Mouse (Mus musculus): Measurements from ENCODE around the gene Gramd2. TPM values are rescaled to one million over a fixed set of nuclear protein-coding genes. Genes with fewer than 3 reads are reported as not detected.

Gramd2 gene
- polyA plus RNA-seq, 1 experiment, result 1.8 TPM

- no peak overlapping the region for H3K4me3 ChIP-seq (ENCODE audit: insufficient read depth, poor library complexity, severe bottlenecking)
- no peaks in the 10 kb centered on the region for H3K79me3 ChIP-seq (ENCODE audit: low read depth)
- H3K36me3 ChIP-seq (ENCODE audit: control insufficient read depth, insufficient read depth), result peaks cover 8% of the 10 kb centered on the region
- no peak overlapping the region for H3ac ChIP-seq (ENCODE audit: control insufficient read depth, insufficient read length, low read depth)
- TF ChIP-seq MYOG (IDR thresholded peaks at IDR 0.05; ENCODE audit: control insufficient read depth, extremely low read depth, insufficient read length) (no peak), USF1 (IDR thresholded peaks at IDR 0.05; ENCODE audit: low read depth) (no peak), MAX (IDR thresholded peaks at IDR 0.05) (no peak), CTCF (IDR thresholded peaks at IDR 0.05; ENCODE audit: control insufficient read depth, insufficient read depth, insufficient read length) (no peak), FOSL1 (IDR thresholded peaks at IDR 0.05; ENCODE audit: insufficient read depth, low read length, poor library complexity, severe bottlenecking) (no peak), MYOD1 (IDR thresholded peaks at IDR 0.05; ENCODE audit: control insufficient read depth, insufficient read length, low read depth) (no peak)
- H3K27me3 ChIP-seq (ENCODE audit: control insufficient read depth, insufficient read depth, insufficient read length), result no peaks in the 10 kb centered on the region
- no peaks in the 10 kb centered on the region for H3K79me2 ChIP-seq (ENCODE audit: control insufficient read depth, insufficient read depth)
Observed at GRCm38 (mm10) chr9:59684020-59684419, 4.1 kb downstream of the Gramd2 start.

GRCm38 (mm10) chr9:59687416-59688046, 7.6 kb downstream of the Gramd2 start:
- Histone ChIP-seq H3K36me3 (ENCODE audit: control insufficient read depth, insufficient read depth) (no peaks in the 10 kb centered on the region), H3K79me3 (ENCODE audit: low read depth) (no peaks in the 10 kb centered on the region), H3K79me2 (ENCODE audit: control insufficient read depth, insufficient read depth) (no peaks in the 10 kb centered on the region), H3K4me3 (ENCODE audit: insufficient read depth, poor library complexity, severe bottlenecking) (no peak overlapping the region), H3K27me3 (ENCODE audit: control insufficient read depth, insufficient read depth, insufficient read length) (no peaks in the 10 kb centered on the region), H3ac (ENCODE audit: control insufficient read depth, insufficient read length, low read depth) (no peak overlapping the region)
- TF ChIP-seq MAX (IDR thresholded peaks at IDR 0.05) (peak; percentile 69), MYOD1 (IDR thresholded peaks at IDR 0.05; ENCODE audit: control insufficient read depth, insufficient read length, low read depth) (no peak), FOSL1 (IDR thresholded peaks at IDR 0.05; ENCODE audit: insufficient read depth, low read length, poor library complexity, severe bottlenecking) (no peak), USF1 (IDR thresholded peaks at IDR 0.05; ENCODE audit: low read depth) (no peak)

GRCm38 (mm10) chr9:59691635-59692094, 11.7 kb downstream of the Gramd2 start:
- Histone ChIP-seq H3ac (ENCODE audit: control insufficient read depth, insufficient read length, low read depth) (peak overlapping the region; percentile 0), H3K4me3 (ENCODE audit: insufficient read depth, poor library complexity, severe bottlenecking) (peak overlapping the region; percentile 23)
- TF ChIP-seq FOSL1 (IDR thresholded peaks at IDR 0.05; ENCODE audit: insufficient read depth, low read length, poor library complexity, severe bottlenecking) (no peak), MAX (IDR thresholded peaks at IDR 0.05) (peak; percentile 91), CTCF (IDR thresholded peaks at IDR 0.05; ENCODE audit: control insufficient read depth, insufficient read depth, insufficient read length) (no peak), USF1 (IDR thresholded peaks at IDR 0.05; ENCODE audit: low read depth) (no peak), CEBPB (IDR thresholded peaks at IDR 0.05; ENCODE audit: low read depth) (no peak), MYOG (IDR thresholded peaks at IDR 0.05; ENCODE audit: control insufficient read depth, extremely low read depth, insufficient read length) (no peak), MYOD1 (IDR thresholded peaks at IDR 0.05; ENCODE audit: control insufficient read depth, insufficient read length, low read depth) (peak; percentile 46)

GRCm38 (mm10) chr9:59692145-59692544, 12.2 kb downstream of the Gramd2 start:
- Histone ChIP-seq H3K79me2 (ENCODE audit: control insufficient read depth, insufficient read depth) (peaks cover 30% of the 10 kb centered on the region), H3K79me3 (ENCODE audit: low read depth) (peaks cover 5% of the 10 kb centered on the region), H3K27me3 (ENCODE audit: control insufficient read depth, insufficient read depth, insufficient read length) (no peaks in the 10 kb centered on the region), H3K4me3 (ENCODE audit: insufficient read depth, poor library complexity, severe bottlenecking) (peak overlapping the region; percentile 34), H3K36me3 (ENCODE audit: control insufficient read depth, insufficient read depth) (no peaks in the 10 kb centered on the region), H3ac (ENCODE audit: control insufficient read depth, insufficient read length, low read depth) (peak overlapping the region; percentile 0)
- TF ChIP-seq CEBPB (IDR thresholded peaks at IDR 0.05; ENCODE audit: low read depth) (no peak), MYOD1 (IDR thresholded peaks at IDR 0.05; ENCODE audit: control insufficient read depth, insufficient read length, low read depth) (no peak), USF1 (IDR thresholded peaks at IDR 0.05; ENCODE audit: low read depth) (peak; percentile 89), FOSL1 (IDR thresholded peaks at IDR 0.05; ENCODE audit: insufficient read depth, low read length, poor library complexity, severe bottlenecking) (no peak), CTCF (IDR thresholded peaks at IDR 0.05; ENCODE audit: control insufficient read depth, insufficient read depth, insufficient read length) (no peak), MAX (IDR thresholded peaks at IDR 0.05) (peak; percentile 92)

More at GRCm38 (mm10) chr9:59691635-59692094, 11.7 kb downstream of the Gramd2 start:
- Histone ChIP-seq H3K27me3 (ENCODE audit: control insufficient read depth, insufficient read depth, insufficient read length) (no peaks in the 10 kb centered on the region), H3K79me2 (ENCODE audit: control insufficient read depth, insufficient read depth) (peaks cover 26% of the 10 kb centered on the region), H3K36me3 (ENCODE audit: control insufficient read depth, insufficient read depth) (no peaks in the 10 kb centered on the region), H3K79me3 (ENCODE audit: low read depth) (peaks cover 5% of the 10 kb centered on the region)

- TF ChIP-seq MYOG (IDR thresholded peaks at IDR 0.05; ENCODE audit: control insufficient read depth, extremely low read depth, insufficient read length) (no peak), USF1 (IDR thresholded peaks at IDR 0.05; ENCODE audit: low read depth) (no peak), CTCF (IDR thresholded peaks at IDR 0.05; ENCODE audit: control insufficient read depth, insufficient read depth, insufficient read length) (no peak), CEBPB (IDR thresholded peaks at IDR 0.05; ENCODE audit: low read depth) (no peak), MYOD1 (IDR thresholded peaks at IDR 0.05; ENCODE audit: control insufficient read depth, insufficient read length, low read depth) (no peak), FOSL1 (IDR thresholded peaks at IDR 0.05; ENCODE audit: insufficient read depth, low read length, poor library complexity, severe bottlenecking) (no peak), MAX (IDR thresholded peaks at IDR 0.05) (no peak)
- Histone ChIP-seq H3K27me3 (ENCODE audit: control insufficient read depth, insufficient read depth, insufficient read length) (no peaks in the 10 kb centered on the region), H3K4me3 (ENCODE audit: insufficient read depth, poor library complexity, severe bottlenecking) (peak overlapping the region; percentile 18), H3K79me2 (ENCODE audit: control insufficient read depth, insufficient read depth) (peaks cover 30% of the 10 kb centered on the region), H3K36me3 (ENCODE audit: control insufficient read depth, insufficient read depth) (no peaks in the 10 kb centered on the region), H3K79me3 (ENCODE audit: low read depth) (peaks cover 5% of the 10 kb centered on the region), H3ac (ENCODE audit: control insufficient read depth, insufficient read length, low read depth) (no peak overlapping the region)
Observed at GRCm38 (mm10) chr9:59694571-59695450, 14.9 kb downstream of the Gramd2 start.

All from C2C12 (cell line).